Mouse (Mus musculus) lung, adult 2 months (tissue): ENCODE data around the gene Znhit1.

Experiments used
- CTCF ChIP-seq: fragments of 200-500 bp; IDR thresholded peaks from 2 replicates; pipeline ENCODE4 v1.5.1; 2011; ENCODE audit warnings: mild to moderate bottlenecking, low read length, control low read depth; ENCODE audit not compliant: insufficient read depth
- POLR2A ChIP-seq: fragments of 200-500 bp; IDR thresholded peaks from 2 replicates; pipeline ENCODE4 v1.6.1; 2011; ENCODE audit warnings: low read depth, mild to moderate bottlenecking, control low read depth, low read length, borderline replicate concordance; ENCODE audit errors: extremely low read depth

- TF ChIP-seq POLR2A = no peak
- peak; percentile 71 for TF ChIP-seq CTCF
Observed at GRCm38 (mm10) chr5:137025132-137025531, 37.3 kb upstream of the Znhit1 start.
